Mouse (Mus musculus) bone marrow, adult 2 months (tissue): ENCODE results near the gene Sycp2. TPM values are rescaled to one million over a fixed set of nuclear protein-coding genes. Genes with fewer than 3 reads are reported as not detected.

Experiments
- H3K27ac ChIP-seq: fragments of 200-500 bp; 2 replicates; pipeline ENCODE4 v1.5.1; 2012; ENCODE audit warnings: low read depth, mild to moderate bottlenecking, control low read depth, inconsistent platforms, low read length; ENCODE audit not compliant: control insufficient read depth, poor library complexity, insufficient read depth
- H3K4me1 ChIP-seq: fragments of 200-500 bp; 2 replicates; pipeline ENCODE4 v1.6.1; 2011; ENCODE audit warnings: low read length; ENCODE audit not compliant: control insufficient read depth, insufficient read depth
- H3K4me3 ChIP-seq: fragments of 200-500 bp; replicated peaks from 2 replicates; pipeline ENCODE3; 2011; ENCODE audit warnings: mild to moderate bottlenecking, low read depth, low read length, control low read depth; ENCODE audit not compliant: control insufficient read depth
- CTCF ChIP-seq: fragments of 200-500 bp; IDR thresholded peaks from 2 replicates; pipeline ENCODE4 v1.5.1; 2011; ENCODE audit warnings: low read length, control low read depth; ENCODE audit not compliant: control insufficient read depth, insufficient read depth
- POLR2A ChIP-seq: fragments of 200-500 bp; IDR thresholded peaks from 2 replicates; pipeline ENCODE4 v1.6.1; 2011; ENCODE audit warnings: low read depth, mild to moderate bottlenecking, control low read depth, low read length, borderline replicate concordance; ENCODE audit not compliant: control insufficient read depth
- WGBS: fragments of 180-500 bp; shearing (Covaris S2); methylation state at CpG from one replicate; pipeline ENCODE4 v1.1.7; 2018; 5-methylcytosine and 5-hydroxymethylcytosine counted together
- polyA plus RNA-seq: library from polyadenylated mRNA; stranded (reverse); fragments of >200 nt; gene quantifications from 2 replicates; pipeline ENCODE4 v1.2.4, GENCODE M21; 2011; ENCODE audit warnings: low replicate concordance; ENCODE audit not compliant: missing spikeins, insufficient read depth, insufficient read length

Sycp2 gene
- polyA plus RNA-seq, 1 experiment = 2.7 TPM

GRCm38 (mm10) chr2:178416970-178417369 is 9.5 kb upstream of the Sycp2 start:
- no peak overlapping the region for H3K4me3 ChIP-seq
- H3K4me1 ChIP-seq = peaks cover 2% of the 10 kb centered on the region
- peak overlapping the region; percentile 68 for H3K27ac ChIP-seq
- TF ChIP-seq POLR2A = no peak
- TF ChIP-seq CTCF = no peak
- WGBS = 28% methylated on average over 4 of the region's 4 CpGs

DNA sequence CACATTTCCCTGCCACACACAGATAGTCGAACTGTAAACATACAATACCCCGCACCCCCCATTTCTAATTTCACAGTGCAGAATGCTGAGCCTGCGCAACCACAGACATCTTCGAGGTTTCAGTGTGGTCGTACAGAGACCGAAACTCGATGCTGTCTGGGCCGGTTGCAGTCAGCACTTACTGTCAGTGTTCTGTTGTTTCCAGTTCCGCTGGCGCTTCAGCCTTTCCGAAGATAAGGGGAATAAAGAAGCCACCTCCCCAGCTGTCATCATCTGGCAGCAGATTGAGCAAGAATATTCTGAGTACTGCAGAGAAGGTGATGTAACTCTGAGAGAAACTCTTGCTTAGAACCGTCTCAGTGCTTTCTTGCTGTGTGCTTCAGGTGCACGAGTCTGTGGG is 8.9 kb upstream of the Sycp2 start:
- peaks cover 2% of the 10 kb centered on the region for H3K4me1 ChIP-seq
- H3K27ac ChIP-seq = peak overlapping the region; percentile 89
- TF ChIP-seq CTCF = no peak
- no peak for TF ChIP-seq POLR2A
- peak overlapping the region; percentile 66 for H3K4me3 ChIP-seq
- WGBS = 22% methylated on average over 13 of the region's 13 CpGs

GRCm38 (mm10) chr2:178415150-178415448 is 7.6 kb upstream of the Sycp2 start:
- 34% methylated on average over 3 of the region's 3 CpGs for WGBS
- Histone ChIP-seq H3K4me1 (peaks cover 2% of the 10 kb centered on the region), H3K4me3 (peak overlapping the region; percentile 73)

GRCm38 (mm10) chr2:178414261-178415149 is 7.0 kb upstream of the Sycp2 start, which contains the start of the genes Ppp1r3d and Fam217b:
Ppp1r3d (minus strand) TSS chr2:178414472.
Fam217b (plus strand) TSS chr2:178414524.
- peaks cover 2% of the 10 kb centered on the region for H3K4me1 ChIP-seq

More at GRCm38 (mm10) chr2:178415150-178415448, 7.6 kb upstream of the Sycp2 start:
- H3K27ac ChIP-seq = no peak overlapping the region
- TF ChIP-seq CTCF = no peak
- TF ChIP-seq POLR2A = no peak

DNA sequence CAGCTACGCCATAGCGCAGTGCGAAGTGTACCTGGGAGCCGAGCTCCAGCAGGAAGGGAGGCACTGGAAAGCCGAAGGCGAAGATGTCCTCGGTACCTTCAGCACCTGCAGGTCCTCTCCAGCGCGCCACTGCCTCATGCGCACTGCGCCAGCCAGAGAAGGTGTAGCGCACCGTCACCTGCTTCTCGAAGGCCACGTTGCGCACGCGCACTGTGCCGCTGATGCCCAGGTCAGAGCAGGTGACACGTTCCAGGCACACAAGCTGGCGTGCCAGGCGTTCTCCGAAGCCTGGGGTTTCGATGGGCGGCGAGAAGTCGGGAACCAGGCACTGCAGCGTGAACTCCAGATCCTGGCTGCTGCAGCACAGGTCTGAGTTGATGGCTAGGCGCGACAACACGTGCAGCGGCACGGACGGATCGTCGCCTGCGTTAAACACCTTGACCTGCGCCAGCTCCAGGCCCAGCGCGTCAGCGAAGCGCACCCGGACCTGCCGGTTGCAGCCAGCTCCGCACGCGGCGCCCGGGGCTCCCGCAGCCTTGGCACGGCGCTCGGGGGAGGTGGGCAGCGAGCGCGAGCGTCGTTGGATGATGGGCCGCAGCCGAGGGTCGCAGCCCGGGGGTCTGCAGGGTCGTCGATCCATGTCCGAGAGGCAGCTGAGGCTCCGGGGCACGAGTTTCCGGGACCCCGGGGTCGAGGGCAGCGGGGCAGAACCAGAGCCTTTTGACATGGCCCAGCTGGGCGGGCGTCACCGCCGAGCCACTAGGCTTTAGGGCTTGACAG is 6.2 kb upstream of the Sycp2 start:
- Histone ChIP-seq H3K4me3 (peak overlapping the region; percentile 81), H3K4me1 (peaks cover 2% of the 10 kb centered on the region), H3K27ac (peak overlapping the region; percentile 97)
- 21% methylated on average over 75 of the region's 75 CpGs for WGBS
- TF ChIP-seq POLR2A (peak; percentile 13; the same call in 1 of the 2 replicates), CTCF (no peak)

More at GRCm38 (mm10) chr2:178414261-178415149, 7.0 kb upstream of the Sycp2 start, which contains the start of the genes Ppp1r3d and Fam217b:
- H3K27ac ChIP-seq = peak within 1 kb of the TSS; percentile 97
- peak within 1 kb of the TSS; percentile 81 for H3K4me3 ChIP-seq
- no peak for TF ChIP-seq CTCF
- TF ChIP-seq POLR2A = peak; percentile 22; the same call in 1 of the 2 replicates
- WGBS = under 1% methylated on average over 70 of the region's 74 CpGs

GRCm38 (mm10) chr2:178413081-178413480 is 5.6 kb upstream of the Sycp2 start:
- H3K4me3 ChIP-seq = peak overlapping the region; percentile 81
- WGBS = 80% methylated on average over 13 of the region's 13 CpGs
- no peak overlapping the region for H3K27ac ChIP-seq
- TF ChIP-seq POLR2A = no peak
- no peak for TF ChIP-seq CTCF
- H3K4me1 ChIP-seq = peaks cover 2% of the 10 kb centered on the region

DNA sequence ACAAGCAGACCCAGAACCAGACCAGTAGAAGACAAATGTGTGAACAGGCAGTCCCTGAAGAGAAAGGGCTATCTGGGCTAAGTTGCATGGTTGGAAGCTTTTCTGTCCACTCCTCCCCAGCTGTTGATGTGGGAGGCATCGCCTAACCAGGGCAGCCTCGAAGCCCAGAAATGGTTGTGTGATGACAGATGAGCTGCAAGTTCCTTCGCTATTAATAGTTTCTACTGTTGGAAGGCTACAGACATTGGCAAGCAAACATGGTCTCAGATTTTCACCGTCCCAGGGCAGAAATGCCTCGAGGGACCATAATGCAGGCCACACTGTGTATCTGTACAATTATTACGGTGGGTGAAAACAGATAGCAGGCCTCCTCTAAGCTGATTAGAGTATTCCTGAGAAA is 5.1 kb upstream of the Sycp2 start:
- no peak for TF ChIP-seq POLR2A
- no peak for TF ChIP-seq CTCF
- H3K4me1 ChIP-seq = peaks cover 2% of the 10 kb centered on the region
- H3K27ac ChIP-seq = no peak overlapping the region
- whole genome bisulfite sequencing = 65% methylated on average over 6 of the region's 6 CpGs
- H3K4me3 ChIP-seq = no peak overlapping the region

- TF ChIP-seq CTCF (no peak), POLR2A (no peak)
- peaks cover 2% of the 10 kb centered on the region for H3K4me1 ChIP-seq
- no peak overlapping the region for H3K4me3 ChIP-seq
- WGBS = 77% methylated on average over 6 of the region's 6 CpGs
- no peak overlapping the region for H3K27ac ChIP-seq
Measured at GRCm38 (mm10) chr2:178410286-178410685, 2.8 kb upstream of the Sycp2 start.
